Mouse (Mus musculus): ENCODE measurements around the gene Cdc42se2.

DNA sequence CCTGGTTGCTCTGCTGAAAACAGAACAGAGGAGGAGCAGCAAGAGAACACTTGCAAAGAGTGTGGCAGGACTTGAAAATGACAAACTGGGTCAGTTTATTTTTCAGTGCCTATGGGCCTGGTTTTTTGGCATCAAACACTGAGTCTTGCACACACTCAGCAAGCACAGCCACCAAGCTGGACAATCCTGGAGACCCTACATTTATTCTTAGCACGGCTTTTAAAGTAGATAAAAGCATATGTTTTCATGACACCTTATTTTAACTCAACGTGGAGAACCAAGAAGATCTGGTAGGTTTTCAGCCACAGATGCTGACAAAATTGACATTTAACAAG lies 11.1 kb downstream of the Cdc42se2 start:
- no peak for TF ChIP-seq CTCF (IDR thresholded peaks at IDR 0.05; ENCODE audit: low read depth, low read length)
- TF ChIP-seq EP300 (IDR thresholded peaks at IDR 0.05; ENCODE audit: insufficient read depth, low read depth, low read length): no peak
